Mouse (Mus musculus): Measurements from ENCODE around the gene Des.

DNA sequence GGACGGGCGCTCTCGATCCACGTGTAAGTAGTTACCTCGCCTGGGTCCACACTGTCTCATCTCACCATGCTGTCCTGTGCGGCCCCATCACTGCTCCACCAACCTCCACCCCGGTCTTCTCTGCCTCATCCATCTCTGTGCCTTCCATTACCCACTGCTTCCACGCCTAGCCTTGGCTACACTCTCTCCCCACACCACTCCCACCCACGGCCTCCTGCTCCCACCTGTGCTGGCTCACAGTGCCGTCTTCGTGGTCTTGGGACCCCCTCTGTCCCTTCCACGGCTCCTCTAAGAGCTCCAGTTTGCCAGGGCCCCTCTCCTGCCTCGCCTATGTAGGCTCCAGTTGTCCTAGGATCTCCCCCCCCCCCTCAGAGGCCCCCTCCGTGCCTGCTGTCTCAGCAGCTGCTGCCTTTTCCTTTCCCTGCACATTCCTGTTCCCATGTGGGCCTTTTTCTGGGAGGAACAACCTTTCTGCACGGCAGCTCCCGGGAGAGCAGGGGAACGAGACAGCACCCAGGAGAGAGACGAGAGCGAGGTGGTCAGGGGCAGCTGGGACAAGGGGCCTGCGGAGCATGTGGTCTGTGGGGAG lies 25.1 kb downstream of the Des start:
- TF ChIP-seq TAL1 (IDR thresholded peaks at IDR 0.05; ENCODE audit: low read length) (no peak), GATA1 (IDR thresholded peaks at IDR 0.05; ENCODE audit: low read length) (no peak)

Data from erythroblast, embryonic 14.5 days (primary cell).